Mouse (Mus musculus) heart, embryonic 16.5 days (tissue): ENCODE data around the gene Ccnl2. TPM values are rescaled to one million over a fixed set of nuclear protein-coding genes. Genes with fewer than 3 reads are reported as not detected.
A peak's percentile ranks its signal among the peaks of the same experiment; 100 is the strongest.

Experiments used
- ATAC-seq: fragments of 200-750 bp; cut with Nextera tagmentation; replicated peaks from 2 replicates; pipeline ENCODE4 v1.8.0; 2017; ENCODE audit warnings: moderate number of reproducible peaks; ENCODE audit not compliant: insufficient read depth, low FRiP score; ENCODE audit errors: extremely low read depth
- H3K27ac ChIP-seq: fragments of 300-500 bp; sonication (generic); 2 replicates; pipeline ENCODE4 v1.5.1; 2014; ENCODE audit warnings: mild to moderate bottlenecking, low read length, control low read depth, moderate library complexity
- H3K27me3 ChIP-seq: fragments of 300-500 bp; sonication (generic); 2 replicates; pipeline ENCODE4 v1.6.1; 2014; ENCODE audit warnings: low read length, mixed read lengths; ENCODE audit not compliant: control insufficient read depth, insufficient read depth
- H3K36me3 ChIP-seq: fragments of 300-500 bp; sonication (generic); 2 replicates; pipeline ENCODE4 v1.6.1; 2014; ENCODE audit not compliant: control insufficient read depth, insufficient read depth
- H3K4me1 ChIP-seq: fragments of 300-500 bp; sonication (generic); 2 replicates; pipeline ENCODE4 v1.6.1; 2014; ENCODE audit warnings: low read length, mixed read lengths; ENCODE audit not compliant: control insufficient read depth, insufficient read depth
- H3K4me2 ChIP-seq: fragments of 300-500 bp; sonication (generic); 2 replicates; pipeline ENCODE4 v1.6.1; 2014; ENCODE audit warnings: low read depth, mild to moderate bottlenecking, control low read depth, low read length
- H3K4me3 ChIP-seq: fragments of 300-500 bp; sonication (generic); 2 replicates; pipeline ENCODE4 v1.5.1; 2014; ENCODE audit warnings: mild to moderate bottlenecking, control low read depth, low read length
- H3K9ac ChIP-seq: fragments of 300-500 bp; sonication (generic); 2 replicates; pipeline ENCODE4 v1.6.1; 2014; ENCODE audit warnings: low read length, control low read depth
- H3K9me3 ChIP-seq: fragments of 300-500 bp; sonication (generic); replicated peaks from 2 replicates; pipeline ENCODE4 v1.6.1; 2016; ENCODE audit warnings: low read length; ENCODE audit not compliant: control insufficient read depth
- WGBS: fragments of 180-500 bp; shearing (Covaris S2); extraction: QIAGEN DNeasy Blood & Tissue Kit; methylation state at CpG from one replicate; pipeline ENCODE4 v1.1.7; 2014; 5-methylcytosine and 5-hydroxymethylcytosine counted together
- polyA plus RNA-seq: library from polyadenylated mRNA; unstranded; fragments of >200 nt; fragmentation: Nextera tagmentation; extraction: Ambion mirVana; gene quantifications from 2 replicates; pipeline ENCODE4 v1.2.1, GENCODE M21; 2015

Gene Ccnl2
- polyA plus RNA-seq, 1 experiment from 2014 or later: 129 TPM

GRCm38 (mm10) chr4:155849391-155849790, 37.1 kb downstream of the Ccnl2 start:
- Histone ChIP-seq H3K9me3 (no peaks in the 10 kb centered on the region), H3K9ac (no peak overlapping the region), H3K27ac (no peak overlapping the region), H3K27me3 (no peaks in the 10 kb centered on the region), H3K36me3 (0 out of 2 replicates have a peak, but pooled peaks cover 1% of the 10 kb centered on the region), H3K4me1 (peaks cover 25% of the 10 kb centered on the region), H3K4me3 (no peak overlapping the region), H3K4me2 (no peak overlapping the region)
- 78% methylated on average over 2 of the region's 2 CpGs for WGBS
- ATAC-seq: no peak

DNA sequence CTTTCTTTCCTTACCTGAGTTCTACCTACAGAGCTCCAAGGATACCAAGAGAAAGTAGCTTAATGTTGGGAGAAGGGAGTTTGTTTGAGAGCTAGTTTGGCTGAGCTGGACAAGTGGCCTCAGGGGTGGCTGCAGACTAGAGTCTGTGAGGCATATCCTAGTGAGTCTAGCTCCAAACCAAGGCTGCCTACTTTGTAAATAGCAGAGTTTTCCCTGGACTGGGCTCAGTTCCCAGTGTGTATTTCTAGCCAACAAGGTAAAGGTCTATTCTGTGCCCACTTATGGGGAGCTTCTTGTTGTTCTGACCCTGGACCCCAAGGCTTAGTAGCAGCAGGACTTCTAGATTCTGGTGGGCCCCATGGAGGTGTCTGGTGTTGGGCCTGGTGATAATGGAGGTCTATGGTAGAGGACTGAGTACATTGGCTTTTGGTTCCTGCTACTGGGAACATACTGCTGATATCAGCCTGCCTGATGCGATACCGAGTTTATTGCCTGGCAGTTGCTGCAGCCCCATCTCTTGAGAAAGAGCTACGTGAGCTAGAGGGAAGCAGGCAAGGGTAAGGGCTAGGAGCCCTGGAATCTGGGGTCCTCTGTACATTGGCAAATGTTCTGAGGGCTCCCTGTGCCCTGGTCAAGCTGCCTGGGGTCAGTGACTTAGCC, 37.6 kb downstream of the Ccnl2 start:
- no peak overlapping the region for H3K4me3 ChIP-seq
- H3K36me3 ChIP-seq: 0 out of 2 replicates have a peak, but pooled peaks cover 7% of the 10 kb centered on the region
- H3K27ac ChIP-seq: no peak overlapping the region
- peaks cover 25% of the 10 kb centered on the region for H3K4me1 ChIP-seq
- H3K9me3 ChIP-seq: no peaks in the 10 kb centered on the region
- no peaks in the 10 kb centered on the region for H3K27me3 ChIP-seq
- H3K9ac ChIP-seq: no peak overlapping the region
- ATAC-seq: no peak
- H3K4me2 ChIP-seq: no peak overlapping the region
- 92% methylated on average over 3 of the region's 3 CpGs for WGBS

DNA sequence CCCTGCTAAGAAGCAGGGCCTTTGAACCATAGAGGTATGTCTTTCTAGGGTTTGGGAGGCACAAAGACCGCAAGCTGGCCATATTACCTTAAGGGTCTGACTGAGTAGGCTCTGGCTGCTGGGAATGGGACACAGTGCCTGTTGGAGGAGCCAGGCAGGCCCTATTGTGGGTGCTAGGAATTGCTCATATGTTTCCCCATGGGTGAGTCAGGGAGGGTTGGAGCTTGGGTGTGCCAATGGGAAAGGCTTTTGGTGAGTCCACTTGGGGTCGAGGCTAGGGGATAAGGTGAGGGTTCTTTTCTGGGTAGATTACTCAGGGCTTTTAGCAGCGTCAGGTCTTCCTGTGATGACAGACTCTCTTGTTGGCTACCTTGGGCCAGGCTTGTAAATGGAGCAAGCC, 39.1 kb downstream of the Ccnl2 start:
- no peak overlapping the region for H3K4me2 ChIP-seq
- ATAC-seq: no peak
- peaks cover 16% of the 10 kb centered on the region for H3K36me3 ChIP-seq
- H3K27me3 ChIP-seq: no peaks in the 10 kb centered on the region
- H3K4me1 ChIP-seq: peaks cover 25% of the 10 kb centered on the region
- 79% methylated on average over 3 of the region's 3 CpGs for WGBS
- H3K27ac ChIP-seq: no peak overlapping the region
- H3K9ac ChIP-seq: no peak overlapping the region
- H3K9me3 ChIP-seq: no peaks in the 10 kb centered on the region
- H3K4me3 ChIP-seq: no peak overlapping the region

GRCm38 (mm10) chr4:155851951-155852411, 39.7 kb downstream of the Ccnl2 start:
- H3K27ac ChIP-seq: no peak overlapping the region
- H3K4me2 ChIP-seq: no peak overlapping the region
- no peaks in the 10 kb centered on the region for H3K9me3 ChIP-seq
- peaks cover 21% of the 10 kb centered on the region for H3K4me1 ChIP-seq
- 73% methylated on average over 2 of the region's 2 CpGs for WGBS
- no peak overlapping the region for H3K9ac ChIP-seq
- no peaks in the 10 kb centered on the region for H3K27me3 ChIP-seq
- no peak overlapping the region for H3K4me3 ChIP-seq
- no peak for ATAC-seq
- peaks cover 18% of the 10 kb centered on the region for H3K36me3 ChIP-seq

GRCm38 (mm10) chr4:155853421-155853820, 41.1 kb downstream of the Ccnl2 start:
- Histone ChIP-seq H3K27ac (no peak overlapping the region), H3K36me3 (peaks cover 21% of the 10 kb centered on the region), H3K27me3 (no peaks in the 10 kb centered on the region), H3K9me3 (no peaks in the 10 kb centered on the region), H3K4me3 (no peak overlapping the region), H3K4me2 (no peak overlapping the region), H3K4me1 (peaks cover 17% of the 10 kb centered on the region), H3K9ac (no peak overlapping the region)
- WGBS: 92% methylated on average over 9 of the region's 9 CpGs
- ATAC-seq: no peak

GRCm38 (mm10) chr4:155854991-155855390, 42.7 kb downstream of the Ccnl2 start:
- Histone ChIP-seq H3K36me3 (peaks cover 23% of the 10 kb centered on the region), H3K27ac (no peak overlapping the region), H3K9me3 (no peaks in the 10 kb centered on the region), H3K4me2 (no peak overlapping the region), H3K9ac (no peak overlapping the region), H3K4me3 (no peak overlapping the region), H3K4me1 (peaks cover 3% of the 10 kb centered on the region), H3K27me3 (no peaks in the 10 kb centered on the region)
- whole genome bisulfite sequencing: 92% methylated on average over 12 of the region's 12 CpGs
- no peak for ATAC-seq

DNA sequence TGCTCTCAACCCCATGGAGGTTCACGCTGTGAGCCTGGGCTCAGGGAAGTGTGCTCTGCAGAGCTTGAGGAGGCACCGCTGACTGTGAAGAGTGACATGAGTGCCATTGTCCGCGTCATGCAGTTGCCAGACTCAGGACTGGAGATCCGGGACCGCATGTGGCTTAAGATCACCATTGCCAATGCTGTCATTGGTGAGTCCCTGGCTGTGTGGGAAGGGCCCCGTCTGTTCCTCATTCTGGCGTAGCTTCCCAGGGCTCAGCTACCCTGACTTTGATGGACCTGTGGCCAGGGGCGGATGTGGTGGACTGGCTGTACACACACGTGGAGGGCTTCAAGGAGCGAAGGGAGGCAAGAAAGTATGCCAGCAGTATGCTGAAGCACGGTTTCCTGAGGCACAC, 43.8 kb downstream of the Ccnl2 start:
- Histone ChIP-seq H3K4me3 (no peak overlapping the region), H3K4me2 (no peak overlapping the region), H3K9ac (no peak overlapping the region), H3K27me3 (no peaks in the 10 kb centered on the region), H3K27ac (no peak overlapping the region), H3K4me1 (peaks cover 3% of the 10 kb centered on the region), H3K36me3 (peaks cover 23% of the 10 kb centered on the region), H3K9me3 (no peaks in the 10 kb centered on the region)
- WGBS: 89% methylated on average over 12 of the region's 12 CpGs
- no peak for ATAC-seq

DNA sequence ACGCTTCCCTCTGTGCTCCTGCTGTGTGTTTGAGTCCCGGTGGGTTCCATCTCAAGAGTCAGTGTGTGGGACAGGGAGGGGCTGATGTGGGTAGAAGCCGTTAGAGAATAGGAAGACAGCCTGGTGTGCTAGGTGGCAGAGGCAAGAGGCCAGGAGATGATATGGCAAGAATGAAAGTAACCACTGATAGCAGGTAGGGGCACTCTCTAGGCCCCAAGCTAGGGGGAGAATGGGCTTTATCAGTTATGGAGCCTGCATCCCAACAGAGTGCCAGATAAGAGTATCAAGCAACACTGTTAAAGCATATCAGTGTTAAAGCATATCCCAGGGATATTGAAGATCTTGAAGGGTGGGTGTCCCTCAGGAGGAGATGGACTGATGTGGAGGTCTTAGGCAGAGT, 44.6 kb downstream of the Ccnl2 start:
- no peak overlapping the region for H3K4me2 ChIP-seq
- H3K9ac ChIP-seq: no peak overlapping the region
- H3K9me3 ChIP-seq: no peaks in the 10 kb centered on the region
- no peak overlapping the region for H3K27ac ChIP-seq
- no peak for ATAC-seq
- 72% methylated on average over 3 of the region's 3 CpGs for WGBS
- H3K27me3 ChIP-seq: no peaks in the 10 kb centered on the region
- peaks cover under 1% of the 10 kb centered on the region for H3K4me1 ChIP-seq
- no peak overlapping the region for H3K4me3 ChIP-seq
- peaks cover 23% of the 10 kb centered on the region for H3K36me3 ChIP-seq

DNA sequence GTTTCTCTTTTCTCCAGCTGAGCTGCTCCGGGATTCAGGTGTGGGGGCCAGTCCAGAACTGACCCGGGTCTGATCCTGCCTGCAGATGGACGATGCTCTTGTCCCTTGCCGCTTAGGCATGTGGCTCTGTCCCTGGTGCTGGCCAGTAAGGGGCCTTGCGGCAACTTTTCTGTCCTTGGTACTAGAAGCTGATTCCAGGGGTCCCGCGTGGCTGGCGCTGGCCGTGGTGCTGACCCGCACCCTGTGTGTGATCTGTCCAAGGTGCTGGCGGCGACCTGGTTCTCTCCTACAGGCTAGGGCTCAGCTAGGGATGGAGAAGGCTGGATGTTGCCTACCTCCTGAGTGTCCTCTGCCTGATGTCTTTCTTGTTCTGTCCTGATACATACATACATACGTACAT, 47.0 kb downstream of the Ccnl2 start:
- peak; percentile 42; the same call in 1 of the 2 replicates for ATAC-seq
- Histone ChIP-seq H3K27ac (no peak overlapping the region), H3K9me3 (no peaks in the 10 kb centered on the region), H3K36me3 (peaks cover 22% of the 10 kb centered on the region), H3K9ac (no peak overlapping the region), H3K4me3 (no peak overlapping the region), H3K4me2 (no peak overlapping the region), H3K4me1 (no peaks in the 10 kb centered on the region), H3K27me3 (no peaks in the 10 kb centered on the region)
- 13% methylated on average over 13 of the region's 13 CpGs for WGBS
